Mouse (Mus musculus): Measurements from ENCODE around the gene Coro1b.

Coro1b gene

GRCm38 (mm10) chr19:4191528-4192250 is 43.3 kb downstream of the Coro1b start, which contains the start of gene Ppp1ca:
TSS of gene Ppp1ca (plus strand) at chr19:4192065.
- peak; percentile 96 for DNase-seq (ENCODE audit: low spot score)

DNA sequence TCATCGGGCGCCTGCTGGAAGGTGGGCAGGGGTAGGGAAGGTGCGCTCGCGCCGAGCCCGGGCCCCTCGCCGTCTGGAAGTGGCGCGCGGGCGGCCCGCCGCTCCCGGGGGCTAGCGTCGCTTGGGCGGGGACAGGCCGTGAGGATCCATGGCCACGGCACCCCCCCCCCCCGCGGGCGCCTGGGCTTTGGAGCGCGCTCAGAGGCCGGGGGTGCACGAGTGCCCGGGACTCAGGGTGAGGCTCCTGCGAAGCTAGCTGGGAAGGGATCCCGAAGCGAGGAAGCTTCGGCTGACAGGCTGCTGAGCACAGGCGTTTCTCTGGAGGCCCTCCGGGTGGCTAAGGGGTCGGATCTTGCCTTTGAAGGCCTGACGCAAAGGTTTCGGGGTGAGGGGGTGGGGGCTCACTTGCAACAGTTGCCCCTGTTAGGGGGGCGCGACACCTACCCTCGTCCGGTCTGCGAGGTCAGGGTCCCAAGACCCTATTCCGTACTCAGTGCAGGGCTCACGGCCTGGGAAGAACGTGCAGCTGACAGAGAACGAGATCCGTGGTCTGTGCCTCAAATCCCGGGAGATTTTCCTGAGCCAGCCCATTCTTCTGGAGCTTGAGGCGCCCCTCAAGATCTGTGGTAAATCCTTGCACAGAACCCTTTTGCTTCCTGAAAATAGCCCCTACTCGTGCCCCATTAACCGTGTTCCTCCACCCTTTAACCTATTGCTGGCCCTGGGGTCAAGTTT is 44.0 kb downstream of the Coro1b start:
- no peak for DNase-seq (ENCODE audit: low spot score)

GRCm38 (mm10) chr19:4193129-4193528 is 44.7 kb downstream of the Coro1b start:
- no peak for DNase-seq (ENCODE audit: low spot score)

- no peak for DNase-seq (ENCODE audit: low spot score)
Observed at GRCm38 (mm10) chr19:4194021-4194724, 45.8 kb downstream of the Coro1b start.

DNA sequence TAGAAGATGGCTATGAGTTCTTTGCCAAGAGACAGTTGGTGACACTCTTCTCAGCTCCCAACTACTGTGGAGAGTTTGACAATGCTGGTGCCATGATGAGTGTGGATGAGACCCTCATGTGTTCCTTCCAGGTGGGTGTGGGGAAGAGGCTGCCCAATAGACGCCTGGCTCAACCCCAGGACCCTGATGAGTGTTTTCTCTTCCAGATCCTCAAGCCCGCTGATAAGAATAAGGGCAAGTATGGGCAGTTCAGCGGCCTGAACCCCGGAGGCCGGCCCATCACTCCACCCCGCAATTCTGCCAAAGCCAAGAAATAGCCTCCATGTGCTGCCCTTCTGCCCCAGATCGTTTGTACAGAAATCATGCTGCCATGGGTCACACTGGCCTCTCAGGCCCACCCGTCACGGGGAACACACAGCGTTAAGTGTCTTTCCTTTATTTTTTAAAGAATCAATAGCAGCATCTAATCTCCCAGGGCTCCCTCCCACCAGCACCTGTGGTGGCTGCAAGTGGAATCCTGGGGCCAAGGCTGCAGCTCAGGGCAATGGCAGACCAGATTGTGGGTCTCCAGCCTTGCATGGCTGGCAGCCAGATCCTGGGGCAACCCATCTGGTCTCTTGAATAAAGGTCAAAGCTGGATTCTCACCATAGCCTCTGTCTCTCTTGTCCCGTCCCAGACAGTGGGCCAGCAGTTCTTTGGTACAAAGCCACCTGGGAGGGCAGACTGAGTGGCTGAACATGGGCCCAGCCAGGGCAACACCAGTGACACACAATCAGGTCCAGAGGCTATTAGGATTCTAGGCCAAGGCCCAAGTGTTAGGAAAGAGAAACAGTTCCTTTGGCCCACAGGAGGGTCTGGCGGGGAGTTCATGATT is 46.6 kb downstream of the Coro1b start:
- no peak for DNase-seq (ENCODE audit: low spot score)

DNA sequence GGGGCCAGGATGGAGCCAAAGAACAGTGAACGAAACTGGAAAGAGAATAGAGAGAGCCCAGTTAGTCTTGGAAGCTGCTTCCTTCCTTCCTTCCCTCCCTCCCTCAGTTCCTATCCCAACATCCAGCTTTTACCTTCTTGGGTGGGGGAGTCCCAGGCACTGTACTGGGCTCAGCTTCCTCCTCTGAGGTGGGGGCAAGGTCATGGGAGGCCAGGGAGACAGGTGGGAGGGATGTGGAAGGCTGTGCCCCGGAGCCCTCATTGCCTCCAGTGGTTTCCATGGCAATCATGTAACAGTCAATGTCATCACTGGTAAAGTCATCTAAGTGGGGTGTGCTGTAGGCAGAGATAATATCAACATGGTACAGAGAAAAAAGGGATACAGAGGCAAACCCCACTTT is 47.6 kb downstream of the Coro1b start:
- no peak for DNase-seq (ENCODE audit: low spot score)

DNA sequence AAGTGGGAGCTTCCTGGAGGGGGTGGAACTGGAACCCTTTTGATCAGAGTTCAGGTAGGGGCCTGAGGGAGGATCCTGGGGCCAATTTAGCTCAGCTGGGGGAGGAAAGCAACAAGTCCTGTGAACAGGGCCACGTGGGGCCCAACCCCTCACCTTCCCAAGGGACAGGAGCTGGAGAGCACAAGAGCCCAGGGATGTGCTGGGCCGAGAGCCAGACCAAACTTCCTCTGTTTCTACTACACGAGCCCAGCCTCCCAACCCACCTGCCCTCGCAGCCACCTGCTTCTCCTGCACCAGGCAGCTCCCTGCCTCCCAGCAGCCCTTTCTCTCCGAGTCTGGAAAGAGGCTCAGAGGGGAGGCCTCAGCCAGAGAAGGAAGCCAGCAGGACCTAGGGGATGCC is 48.1 kb downstream of the Coro1b start:
- no peak for DNase-seq (ENCODE audit: low spot score)

- DNase-seq (ENCODE audit: low spot score): no peak
Observed at GRCm38 (mm10) chr19:4197180-4197579, 48.8 kb downstream of the Coro1b start.

- DNase-seq (ENCODE audit: low spot score): peak; percentile 90
Observed at GRCm38 (mm10) chr19:4201291-4201909, 53.0 kb downstream of the Coro1b start, which contains the start of gene Rad9a. TSS of gene Rad9a (minus strand) at chr19:4201662.

DNA sequence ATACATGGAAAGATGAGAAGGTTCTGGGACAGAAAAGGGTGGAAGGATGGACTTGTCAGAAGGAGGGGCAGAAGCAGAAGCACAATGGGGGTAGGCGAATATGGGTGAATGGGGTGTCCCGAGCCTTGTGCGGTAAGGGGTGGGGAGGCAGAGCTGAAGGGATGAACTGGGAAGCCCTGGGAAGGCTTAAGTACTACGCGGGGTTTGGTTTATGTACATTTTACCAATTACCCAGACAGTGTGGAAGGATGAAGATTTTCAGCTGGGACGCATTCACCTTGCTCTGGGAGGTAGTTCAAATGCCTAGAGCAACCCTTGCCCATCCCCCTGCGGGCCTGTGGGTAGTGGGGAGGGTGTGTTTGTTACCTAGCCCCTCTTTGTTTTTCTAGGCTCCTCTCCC is 53.7 kb downstream of the Coro1b start:
- DNase-seq (ENCODE audit: low spot score): no peak

DNA sequence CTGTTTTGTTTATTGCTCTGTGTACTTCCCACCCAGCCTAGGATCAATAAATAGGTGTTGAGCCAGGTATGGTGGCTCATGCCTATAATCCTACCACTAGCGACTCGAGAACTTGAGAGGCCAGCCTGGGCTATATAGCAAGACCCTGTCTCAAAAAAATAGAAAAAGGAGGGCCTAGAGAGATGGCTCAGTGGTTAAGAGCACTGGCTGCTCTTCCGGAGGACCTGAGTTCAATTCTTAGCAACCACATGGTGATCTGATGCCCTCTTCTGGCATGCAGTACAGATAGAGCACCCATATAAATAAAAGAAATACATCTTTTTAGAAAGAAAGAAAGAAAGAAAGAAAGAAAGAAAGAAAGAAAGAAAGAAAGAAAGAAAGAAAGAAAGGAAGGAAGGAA is 54.7 kb downstream of the Coro1b start:
- DNase-seq (ENCODE audit: low spot score): peak; percentile 50

Measured in T-cell, adult 2 months (primary cell).